Mouse (Mus musculus): ENCODE measurements around the gene Cdkal1.

DNA sequence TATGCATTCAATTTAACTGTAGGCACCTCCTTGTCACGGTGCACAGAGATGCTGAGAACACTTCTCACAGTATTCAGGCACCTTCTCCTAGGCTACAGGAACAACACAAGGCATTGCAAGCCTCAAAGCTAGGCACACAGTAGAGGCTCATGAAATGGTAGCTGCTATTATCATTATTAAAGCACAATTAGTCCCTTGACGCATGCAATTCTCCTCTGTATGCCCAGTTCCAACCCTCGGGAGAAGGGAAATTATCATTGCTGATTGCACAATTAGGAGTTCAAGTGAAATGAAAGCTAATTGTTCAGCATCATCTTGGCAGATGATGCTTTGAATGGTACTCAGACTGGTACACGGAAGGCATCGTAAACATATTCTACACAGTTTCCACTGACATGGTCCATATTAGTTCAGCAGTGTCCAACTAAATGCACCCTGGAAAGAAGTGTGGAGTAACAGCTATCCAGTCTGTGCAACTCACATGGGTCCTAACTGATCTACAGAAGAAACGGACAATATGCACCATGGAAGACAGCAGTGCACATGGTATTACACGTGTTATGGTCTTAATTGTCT is 506.0 kb downstream of the Cdkal1 start:
- TF ChIP-seq CTCF (IDR thresholded peaks at IDR 0.05; ENCODE audit: borderline replicate concordance, insufficient read depth, low read depth, low read length): no peak
- no peak for TF ChIP-seq POLR2A (IDR thresholded peaks at IDR 0.05; ENCODE audit: borderline replicate concordance, insufficient read depth, low read length)
